Mouse (Mus musculus) bone marrow, adult 2 months (tissue): ENCODE data around the gene Myl3.

ENCODE experiments used
- CTCF ChIP-seq: fragments of 200-500 bp; IDR thresholded peaks from 2 replicates; pipeline ENCODE4 v1.5.1; 2011; ENCODE audit warnings: low read length, control low read depth; ENCODE audit not compliant: control insufficient read depth, insufficient read depth
- POLR2A ChIP-seq: fragments of 200-500 bp; IDR thresholded peaks from 2 replicates; pipeline ENCODE4 v1.6.1; 2011; ENCODE audit warnings: low read depth, mild to moderate bottlenecking, control low read depth, low read length, borderline replicate concordance; ENCODE audit not compliant: control insufficient read depth

GRCm38 (mm10) chr9:110711532-110711931, 30.1 kb upstream of the Myl3 start:
- TF ChIP-seq CTCF (no peak), POLR2A (no peak)
